Mouse (Mus musculus): Measurements from ENCODE around the gene Gm20388.

Gene Gm20388

DNA sequence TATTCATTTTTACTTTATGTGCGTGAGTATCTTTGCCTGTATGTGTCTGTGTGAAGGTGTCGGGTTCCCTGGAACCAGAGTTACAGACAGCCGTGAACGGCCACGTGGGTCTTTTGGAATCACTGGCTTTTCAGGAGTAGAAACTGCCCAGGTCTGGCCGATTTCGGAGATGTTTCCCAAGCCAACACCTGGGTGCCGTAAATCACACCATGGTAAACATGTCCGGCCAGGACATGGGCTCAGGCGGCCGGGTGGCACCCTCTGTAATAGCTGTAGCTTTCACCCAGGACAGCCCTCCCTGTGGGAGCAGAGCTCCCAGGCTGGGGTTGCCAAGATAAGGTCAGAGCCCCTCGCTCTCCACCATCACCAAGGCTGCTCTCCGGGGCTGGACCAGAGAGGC, 974.2 kb downstream of the Gm20388 start:
- DNase-seq, result no peak

DNA sequence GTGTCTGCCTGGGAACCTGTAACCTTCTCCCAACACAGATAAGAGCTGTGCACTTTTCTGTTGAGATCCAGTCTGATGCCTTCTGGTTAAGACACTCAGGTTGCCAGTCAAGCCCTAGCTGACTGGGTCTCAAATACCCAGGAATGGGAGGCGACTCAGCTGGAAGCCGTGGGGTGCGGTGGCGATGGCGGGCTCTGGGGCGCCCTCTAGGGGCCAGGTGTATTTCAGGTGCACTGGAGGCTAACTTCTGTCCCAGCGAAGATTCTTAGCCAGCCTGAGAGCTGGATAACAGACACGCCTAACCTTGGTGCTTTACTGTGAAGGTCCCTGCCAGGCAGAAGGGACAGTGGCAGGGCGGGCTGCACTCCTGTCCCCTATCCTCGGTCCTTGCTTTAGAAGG, 976.6 kb downstream of the Gm20388 start:
- DNase-seq, result peak; percentile 54

- no peak for DNase-seq
Measured at GRCm38 (mm10) chr8:120888005-120888404, 977.4 kb downstream of the Gm20388 start.

DNA sequence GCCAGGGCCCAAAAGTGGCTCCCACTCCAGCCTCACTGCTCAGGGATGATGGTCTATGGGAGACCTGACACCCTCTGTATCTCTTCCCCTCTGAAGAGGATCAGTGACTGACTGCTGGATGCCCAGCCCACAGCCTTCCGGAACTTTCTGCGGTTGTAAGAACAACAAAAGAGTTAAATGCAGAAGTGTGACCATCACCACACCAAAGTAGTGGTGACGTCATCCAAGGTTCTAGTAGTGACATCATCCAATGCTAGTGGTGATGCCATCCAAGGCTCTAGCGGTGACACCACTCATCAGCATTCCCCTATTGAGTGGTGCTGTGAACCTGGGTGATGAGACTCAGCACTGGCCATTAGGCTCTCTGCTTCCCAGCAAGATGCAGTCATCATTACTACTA, 978.5 kb downstream of the Gm20388 start:
- no peak for DNase-seq

- no peak for DNase-seq
Measured at GRCm38 (mm10) chr8:120890068-120890467, 979.4 kb downstream of the Gm20388 start.

DNA sequence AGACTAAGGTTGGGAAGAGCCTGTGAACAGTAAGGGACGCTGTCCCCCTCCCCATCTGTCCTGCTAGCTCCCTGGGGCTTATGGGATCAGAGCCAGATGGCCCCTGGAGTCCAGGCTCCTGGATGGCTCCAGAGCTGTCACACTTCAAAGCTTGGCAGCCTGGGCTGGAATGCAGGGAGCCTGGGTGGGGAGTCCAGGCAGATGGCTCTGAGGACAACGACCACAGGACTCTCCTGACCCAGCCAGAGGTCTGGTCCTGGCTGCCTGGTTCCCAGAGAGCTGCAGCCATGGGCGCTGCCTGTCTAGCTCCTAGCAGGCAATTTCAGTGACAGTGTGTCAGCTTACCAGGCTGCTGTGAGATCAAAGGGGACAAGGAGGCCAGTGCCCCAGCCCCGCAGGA, 984.4 kb downstream of the Gm20388 start:
- DNase-seq, result no peak

GRCm38 (mm10) chr8:120895600-120895999, 985.0 kb downstream of the Gm20388 start:
- no peak for DNase-seq

DNA sequence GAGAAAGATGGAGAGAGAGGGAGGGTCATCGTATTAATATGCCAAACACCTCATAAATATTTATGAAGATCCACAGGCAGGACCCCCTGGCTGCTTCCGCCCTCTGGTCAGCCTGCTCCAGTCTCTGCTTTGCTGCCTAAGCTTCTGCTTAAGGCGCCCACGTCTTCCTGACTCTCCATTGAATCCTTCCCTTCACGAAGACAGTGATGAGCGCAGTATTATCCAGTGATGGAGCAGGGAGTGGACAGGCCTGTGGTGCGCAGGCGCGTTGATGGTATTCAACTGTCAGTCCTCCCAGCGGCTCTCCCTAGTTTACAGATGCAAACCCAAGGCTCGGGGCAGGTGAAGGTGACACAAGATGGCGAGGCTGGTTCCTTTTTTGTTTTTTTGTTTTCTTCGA, 985.6 kb downstream of the Gm20388 start:
- no peak for DNase-seq

DNA sequence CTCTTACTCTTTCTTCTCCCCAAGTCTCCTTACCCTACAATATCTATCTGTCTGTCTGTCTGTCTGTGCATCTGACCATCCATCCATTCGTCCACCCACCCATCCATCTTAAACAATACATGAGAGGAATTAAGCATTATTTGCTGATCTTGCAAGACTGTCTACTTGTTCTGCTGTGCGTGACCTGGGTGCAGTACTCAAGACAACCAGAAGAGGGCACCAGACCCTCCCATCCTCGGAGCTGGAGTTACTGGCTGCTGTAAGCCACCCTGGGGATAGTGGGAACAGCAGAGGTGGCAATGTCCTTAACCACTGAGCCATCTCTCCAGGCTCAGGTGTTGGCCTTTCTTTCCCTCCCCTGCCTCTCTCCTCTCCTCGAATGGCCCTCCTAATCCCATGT, 987.4 kb downstream of the Gm20388 start:
- peak; percentile 66 for DNase-seq

GRCm38 (mm10) chr8:120898828-120899407, 988.3 kb downstream of the Gm20388 start:
- no peak for DNase-seq

GRCm38 (mm10) chr8:120902346-120902745, 991.7 kb downstream of the Gm20388 start:
- DNase-seq, result no peak

DNA sequence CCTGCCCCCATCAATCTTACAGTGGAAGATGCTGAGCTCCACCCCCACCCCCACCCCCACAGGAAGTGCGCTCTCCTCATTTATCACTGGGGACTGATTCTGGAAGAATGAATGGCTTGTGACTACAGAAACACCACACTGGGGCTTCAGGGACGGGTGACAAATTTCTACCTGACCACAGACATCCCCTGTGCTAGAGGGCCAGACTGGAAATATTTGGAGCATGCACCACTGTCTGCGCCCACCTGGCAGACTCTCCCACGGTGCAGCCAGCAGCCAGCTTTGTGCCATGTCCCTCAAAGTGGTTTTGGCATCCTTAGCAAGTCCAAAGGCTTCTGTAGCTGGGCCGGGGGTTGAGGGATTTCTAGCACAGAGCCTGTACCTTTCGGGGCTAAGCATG, 997.0 kb downstream of the Gm20388 start:
- no peak for DNase-seq

- no peak for DNase-seq
Measured at GRCm38 (mm10) chr8:120910936-120911335, 1000.3 kb downstream of the Gm20388 start.

DNA sequence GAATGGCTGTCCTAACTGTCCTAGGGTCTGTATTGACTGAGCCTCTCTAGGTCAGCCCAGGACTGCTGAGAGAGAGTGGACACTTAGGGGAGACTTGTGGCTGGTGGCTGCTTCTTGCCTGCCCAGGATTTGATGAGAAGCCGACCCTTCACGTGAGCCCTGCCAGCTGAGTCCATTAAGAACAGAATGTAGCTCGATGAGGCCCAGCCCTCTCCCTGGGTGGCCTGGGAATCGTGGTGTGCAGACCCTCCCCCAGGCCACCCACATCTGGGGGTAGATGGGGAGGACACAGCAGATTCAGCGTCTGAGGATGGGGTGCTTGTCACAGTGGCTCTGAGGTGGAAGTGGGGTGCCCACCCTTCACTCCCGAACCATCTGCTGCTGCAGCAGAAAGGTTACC, 1001.8 kb downstream of the Gm20388 start:
- DNase-seq, result no peak

GRCm38 (mm10) chr8:120916831-120917435, 1006.3 kb downstream of the Gm20388 start:
- DNase-seq, result no peak

- no peak for DNase-seq
Measured at GRCm38 (mm10) chr8:120920527-120920926, 1009.9 kb downstream of the Gm20388 start.

GRCm38 (mm10) chr8:120926201-120926600, 1015.6 kb downstream of the Gm20388 start:
- no peak for DNase-seq

GRCm38 (mm10) chr8:120928082-120928481, 1017.4 kb downstream of the Gm20388 start:
- DNase-seq, result no peak

- DNase-seq, result no peak
Measured at GRCm38 (mm10) chr8:120934596-120934995, 1024.0 kb downstream of the Gm20388 start.

- no peak for DNase-seq
Measured at GRCm38 (mm10) chr8:120936685-120937084, 1026.0 kb downstream of the Gm20388 start.

DNA sequence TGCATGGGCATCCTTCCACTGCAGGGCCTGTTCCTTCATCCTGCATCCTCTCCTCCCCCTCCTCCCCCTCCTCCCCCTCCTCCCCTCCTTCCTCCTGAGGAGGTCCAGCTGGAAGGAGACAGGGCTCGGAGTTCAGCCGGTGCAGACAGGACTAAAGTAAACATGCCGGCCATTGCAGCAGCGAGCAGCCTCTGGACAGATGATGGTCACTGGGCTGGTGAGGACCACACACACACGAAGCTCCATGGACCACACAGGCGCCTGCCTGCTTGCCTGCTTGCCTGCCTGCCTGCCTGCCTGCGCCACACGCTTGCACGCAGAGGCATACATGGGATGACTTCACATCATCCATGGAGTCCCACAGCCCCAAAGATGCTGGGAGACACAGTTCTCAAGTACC, 1026.8 kb downstream of the Gm20388 start:
- DNase-seq, result peak; percentile 47

DNA sequence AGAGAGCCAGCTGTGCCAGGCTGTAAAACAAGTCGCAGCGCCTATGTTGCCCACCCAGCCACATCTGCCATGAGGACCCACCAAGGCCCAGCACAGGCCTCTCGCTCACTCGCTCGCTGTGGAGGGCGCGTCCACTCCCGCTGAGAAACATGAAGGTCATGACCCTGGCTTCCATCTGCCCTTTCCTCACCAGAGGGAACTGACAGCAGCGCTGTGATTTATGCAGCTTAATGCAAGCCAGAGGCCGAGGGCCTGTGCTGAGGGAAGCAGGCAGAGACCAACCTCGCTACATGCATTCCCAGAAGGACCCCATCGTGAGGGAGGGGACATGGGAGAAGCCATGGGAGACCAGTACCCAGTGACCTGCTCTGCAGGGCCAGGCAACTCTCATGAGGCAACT, 1029.6 kb downstream of the Gm20388 start:
- DNase-seq, result peak; percentile 54

DNA sequence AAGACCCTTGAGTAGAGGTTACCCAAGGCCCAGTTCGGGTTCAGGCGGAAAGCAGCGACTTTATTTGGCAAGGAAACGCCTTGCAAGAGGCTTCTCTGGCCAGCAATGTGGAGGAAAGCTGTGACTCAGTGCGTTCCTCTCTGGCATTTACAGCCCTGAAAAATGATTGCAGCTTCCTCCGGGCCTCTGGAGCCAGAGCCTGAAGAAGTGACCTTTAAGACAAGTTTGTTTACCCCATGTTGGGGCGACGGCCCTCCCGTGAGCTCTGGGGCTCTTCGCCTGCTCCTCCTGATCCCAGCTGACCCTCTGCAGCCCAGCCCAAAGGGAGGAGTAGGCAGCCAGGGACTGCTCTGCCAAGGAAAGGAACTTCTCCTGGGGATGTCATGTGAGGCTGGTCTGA, 1036.6 kb downstream of the Gm20388 start:
- DNase-seq, result peak; percentile 72

- DNase-seq, result no peak
Measured at GRCm38 (mm10) chr8:120948050-120948595, 1037.5 kb downstream of the Gm20388 start.
